Mouse (Mus musculus) urinary bladder, postnatal 10 days (tissue): Measurements from ENCODE around the gene Asb5.
"Not testable (repeated sequence)": the region's sequence is repeated elsewhere in the genome, so short reads cannot be mapped to it uniquely, and the experiment has no call there.

Experiments used
- DNase-seq: peaks from one replicate; pipeline ENCODE4 v3.0.0; 2022; ENCODE audit warnings: low spot score

Gene Asb5

DNA sequence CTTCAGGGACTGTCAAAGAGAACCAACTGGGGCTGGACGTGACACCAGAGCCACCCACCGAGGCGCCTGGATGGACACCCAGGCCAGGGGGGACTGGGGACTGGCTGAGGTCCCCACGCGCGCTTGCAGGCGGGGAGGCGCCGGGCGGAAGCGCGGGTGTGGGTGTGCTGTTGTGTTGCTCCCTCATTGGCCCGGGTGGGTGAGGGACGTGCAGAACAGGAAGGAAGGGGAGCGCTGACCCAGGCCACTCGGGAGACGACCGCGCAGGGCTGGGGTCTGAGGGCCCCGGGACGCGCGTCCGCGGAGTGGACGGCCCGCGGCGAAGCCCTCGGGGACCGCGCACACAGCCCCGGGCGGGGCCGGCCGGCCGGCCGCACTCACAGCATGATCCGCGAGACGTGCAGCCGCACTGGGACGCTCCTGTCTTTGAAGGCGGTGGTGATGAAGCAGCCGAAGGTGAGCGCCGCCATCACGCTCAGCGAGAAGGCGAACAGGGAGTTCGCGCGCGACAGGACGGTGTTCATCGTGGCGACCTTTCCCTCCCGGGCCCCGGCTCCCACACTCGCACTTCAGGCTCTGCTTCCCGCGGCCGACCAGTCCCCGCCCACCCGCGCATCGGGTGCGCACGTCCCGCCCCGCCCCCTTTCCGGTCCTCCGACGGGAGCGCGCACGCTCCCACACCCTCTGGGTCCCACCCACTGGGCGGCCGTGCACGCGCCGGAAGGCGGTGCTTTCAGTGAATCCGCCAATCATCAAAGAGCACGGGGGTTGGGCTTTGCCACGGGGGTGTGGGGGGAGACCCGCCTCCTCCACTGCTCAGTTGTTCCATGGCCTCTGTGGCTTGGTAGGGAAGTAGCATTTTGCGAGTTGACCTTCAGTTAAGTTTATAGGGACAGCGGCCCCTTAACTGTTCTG lies at the start of gene Asb5, which contains the start of gene Spcs3:
Asb5 (plus strand) TSS at position 199 of the 915 bp plus-strand sequence.
Spcs3 (minus strand) TSS at position 617 of the 915 bp plus-strand sequence.
- DNase-seq = peak; percentile 80

DNA sequence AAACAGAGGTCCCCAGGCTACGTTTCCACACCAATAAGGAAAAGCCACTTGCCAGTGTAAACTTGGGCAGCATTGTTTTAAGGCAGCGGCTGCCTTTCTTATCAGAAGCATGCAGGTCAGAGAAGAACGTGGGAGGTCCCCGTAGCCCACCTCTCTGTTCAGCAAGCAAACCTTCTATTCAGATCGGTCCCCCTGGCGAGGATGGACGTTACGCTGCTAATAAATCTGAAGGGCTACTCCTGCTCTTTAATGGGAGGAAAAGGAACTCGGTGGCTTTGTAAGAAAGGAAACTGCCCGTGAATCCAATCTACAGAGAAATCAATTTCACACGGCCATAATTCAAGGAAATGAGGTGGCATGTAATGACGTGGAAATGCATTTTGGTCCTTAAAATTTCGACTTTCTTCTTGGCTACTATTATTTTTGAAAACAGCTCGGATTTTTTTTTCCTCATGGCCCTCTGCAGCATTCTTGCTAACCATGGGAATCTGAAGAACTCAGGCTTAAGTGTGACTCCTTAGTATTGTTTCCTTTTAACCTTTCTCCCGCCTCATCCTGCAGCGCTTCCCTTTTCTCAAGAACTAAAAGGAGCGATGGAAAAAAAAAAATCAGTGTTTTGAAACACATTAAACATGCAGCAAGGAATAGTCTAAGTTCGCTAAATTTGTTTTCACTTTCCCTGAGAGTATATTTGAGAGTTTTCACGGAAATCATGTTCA lies 42.7 kb upstream of the Asb5 start:
- no peak for DNase-seq

DNA sequence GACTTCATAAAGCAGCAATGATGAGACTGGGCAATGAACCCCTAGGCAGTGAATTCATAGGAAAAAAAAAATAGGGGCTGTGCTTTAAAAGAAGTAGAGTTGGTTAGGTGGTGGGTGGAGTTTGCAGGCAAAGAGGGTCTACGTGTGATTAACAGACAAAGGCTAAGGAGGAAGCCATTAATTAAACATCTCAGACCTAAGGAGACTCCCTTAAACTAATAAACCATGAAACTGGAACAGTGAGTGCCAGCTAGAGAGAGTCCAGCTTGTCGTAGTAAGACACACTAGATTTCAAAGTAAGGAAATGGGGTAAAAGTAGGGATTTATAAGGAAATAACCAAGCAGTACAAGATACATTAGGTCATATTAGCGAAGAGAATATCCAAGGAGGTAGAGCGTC lies 40.9 kb upstream of the Asb5 start:
- DNase-seq = no peak

GRCm38 (mm10) chr8:54491057-54491690 lies 38.2 kb upstream of the Asb5 start:
- DNase-seq = no peak

DNA sequence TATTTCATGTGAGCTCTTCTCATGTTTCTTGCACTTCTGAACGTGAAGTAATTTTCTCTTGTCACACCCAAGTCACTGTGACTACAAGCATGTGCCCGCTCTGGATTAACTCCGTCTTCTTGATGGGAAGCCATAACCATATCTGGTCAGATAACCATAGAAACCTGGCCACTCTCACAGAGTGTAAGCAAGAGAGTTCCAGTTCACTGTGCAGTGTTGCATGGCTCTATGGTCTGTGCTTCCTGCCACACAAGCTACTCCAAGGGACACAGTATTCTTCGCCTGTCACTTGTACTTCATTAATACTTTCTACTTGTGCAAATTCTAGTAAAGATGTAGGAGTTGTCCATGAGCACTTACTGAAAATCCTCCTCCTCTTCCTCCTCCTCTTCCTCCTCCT lies 37.4 kb upstream of the Asb5 start:
- DNase-seq = no peak

GRCm38 (mm10) chr8:54493110-54493509 lies 36.3 kb upstream of the Asb5 start:
- DNase-seq = no peak

- no peak for DNase-seq
Observed at GRCm38 (mm10) chr8:54493915-54494314, 35.5 kb upstream of the Asb5 start.

GRCm38 (mm10) chr8:54503104-54503503 lies 26.3 kb upstream of the Asb5 start:
- no peak for DNase-seq

GRCm38 (mm10) chr8:54505060-54505459 lies 24.3 kb upstream of the Asb5 start:
- no peak for DNase-seq

DNA sequence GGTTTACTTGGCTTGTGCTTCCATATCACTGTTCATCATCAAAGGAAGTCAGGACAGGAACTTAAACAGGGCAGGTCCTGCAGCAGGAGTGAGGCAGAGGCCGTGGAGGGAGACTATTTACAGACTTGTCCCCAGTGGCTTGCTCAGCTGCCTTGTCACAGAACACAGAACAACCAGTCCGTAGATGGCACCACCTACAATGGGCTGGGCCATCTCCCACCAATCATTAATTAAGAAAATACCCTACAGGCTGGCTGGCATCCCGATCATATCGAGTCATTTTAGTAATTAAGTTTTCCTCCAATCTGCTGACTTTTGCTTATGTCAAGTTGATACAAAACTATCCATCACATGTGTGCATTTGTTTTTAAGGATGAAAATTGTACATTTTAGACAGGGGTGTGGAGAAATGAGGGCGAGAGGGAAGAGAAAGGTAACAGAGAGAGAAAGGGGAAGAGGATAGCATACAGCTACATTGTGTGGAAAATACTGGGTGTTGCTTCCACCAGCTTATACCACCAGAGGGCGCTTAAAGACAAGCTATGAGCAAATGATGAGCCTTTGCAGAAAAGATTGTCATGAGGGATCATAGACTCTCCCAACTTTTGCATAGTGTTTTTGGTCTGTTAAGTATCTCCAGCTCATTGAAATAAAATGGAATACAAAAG lies 21.8 kb upstream of the Asb5 start:
- DNase-seq = peak; percentile 23

- DNase-seq = no peak
Observed at GRCm38 (mm10) chr8:54508096-54508456, 21.3 kb upstream of the Asb5 start.

DNA sequence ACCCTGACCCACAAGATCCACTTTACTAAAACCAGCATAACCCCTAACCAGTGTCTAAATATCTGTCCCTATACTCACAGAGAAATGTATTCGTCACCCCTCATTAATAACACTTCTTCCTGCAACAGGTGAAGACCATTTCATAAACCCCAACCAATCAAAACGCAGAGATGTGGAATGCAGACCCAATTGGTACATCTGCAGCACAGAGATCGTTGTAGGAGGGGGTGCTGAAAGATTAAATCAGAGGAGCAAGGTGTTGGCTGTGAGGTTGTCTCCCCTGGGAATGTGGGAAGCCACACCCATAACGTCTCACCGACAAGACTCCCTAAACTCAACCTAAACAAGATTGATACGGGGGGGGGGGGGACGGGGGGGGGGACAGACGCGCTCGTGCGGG lies 20.6 kb upstream of the Asb5 start:
- no peak for DNase-seq

- no peak for DNase-seq
Observed at GRCm38 (mm10) chr8:54509221-54509721, 20.1 kb upstream of the Asb5 start.

DNA sequence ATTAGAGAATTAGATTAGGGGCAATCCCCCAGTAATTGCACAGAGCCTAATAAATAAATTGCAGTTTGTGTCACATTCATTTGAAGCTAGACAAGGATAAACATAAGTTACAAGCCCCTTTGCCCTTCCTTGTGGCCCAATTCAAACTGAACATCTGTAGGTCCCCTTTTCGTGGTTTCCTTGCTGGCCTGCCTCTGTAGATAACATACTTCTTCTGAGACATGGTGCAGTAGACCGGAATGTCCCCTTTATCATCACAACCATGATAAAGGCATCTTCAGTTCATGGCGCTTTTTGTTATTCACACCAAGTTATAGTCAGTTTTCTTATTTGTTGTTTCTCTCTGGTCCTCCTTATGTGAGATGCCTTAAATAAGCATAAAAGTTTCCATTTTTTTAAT lies 17.6 kb upstream of the Asb5 start:
- no peak for DNase-seq

- DNase-seq = not testable (repeated sequence)
Observed at GRCm38 (mm10) chr8:54512200-54512599, 17.2 kb upstream of the Asb5 start.

- no peak for DNase-seq
Observed at GRCm38 (mm10) chr8:54518756-54519460, 10.5 kb upstream of the Asb5 start.

GRCm38 (mm10) chr8:54520516-54520915 lies 8.9 kb upstream of the Asb5 start:
- no peak for DNase-seq

- no peak for DNase-seq
Observed at GRCm38 (mm10) chr8:54525606-54526005, 3.8 kb upstream of the Asb5 start.

DNA sequence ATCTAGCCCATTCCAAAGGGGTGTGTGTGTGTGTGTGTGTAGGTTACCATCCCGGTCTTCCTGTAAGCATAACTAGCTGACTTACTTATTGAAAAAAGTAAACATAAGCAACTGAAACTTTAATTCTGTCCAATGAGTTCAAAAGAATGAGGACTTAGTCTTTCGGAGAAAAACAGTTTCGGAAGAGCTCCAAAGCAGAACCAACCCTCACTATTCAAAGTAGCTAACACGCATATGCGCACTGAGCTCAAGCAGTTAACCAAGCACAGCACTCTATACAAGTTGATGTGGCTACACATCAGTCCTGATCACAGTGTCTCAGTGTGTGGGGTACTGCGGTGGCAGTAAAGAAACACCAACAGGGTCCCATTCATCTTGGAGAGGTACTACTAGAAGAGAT lies 2.7 kb upstream of the Asb5 start:
- no peak for DNase-seq

GRCm38 (mm10) chr8:54528571-54528970 lies 809 bp upstream of the Asb5 start:
- no peak for DNase-seq

DNA sequence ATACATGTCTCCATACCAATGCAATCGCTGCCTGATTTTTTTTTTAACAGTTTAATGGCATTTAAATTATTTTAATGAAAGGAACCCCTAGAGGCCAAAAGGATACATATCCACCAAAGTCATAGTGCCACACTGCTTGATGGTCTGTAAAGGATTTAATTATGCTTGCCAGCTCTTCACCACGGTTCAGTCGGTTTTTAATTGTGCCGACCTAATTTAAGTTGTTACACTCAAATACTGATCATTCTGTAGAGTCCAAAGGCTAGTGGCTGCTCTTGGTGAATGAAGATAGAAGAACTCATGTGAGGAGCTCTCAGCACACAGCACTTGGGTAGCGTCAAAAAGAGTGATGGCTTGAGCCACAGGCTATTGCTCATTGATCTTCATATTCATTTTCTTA lies 5.8 kb downstream of the Asb5 start:
- no peak for DNase-seq
